Mouse (Mus musculus): ENCODE data around the gene Clps. TPM values are rescaled to one million over a fixed set of nuclear protein-coding genes. Genes with fewer than 3 reads are reported as not detected.
"Not testable (repeated sequence)": the region's sequence is repeated elsewhere in the genome, so short reads cannot be mapped to it uniquely, and the experiment has no call there.

Clps gene
- not detected for total RNA-seq (2021)
- long read RNA-seq, experiment 1: 0 reads
- long read RNA-seq, experiment 2: 0 reads

- no peak for DNase-seq (ENCODE audit: low spot score)
Observed at GRCm38 (mm10) chr17:28560598-28560997, at the start of gene Clps. Gene Clps (minus strand): TSS chr17:28560766.

- no peak for DNase-seq (ENCODE audit: low spot score)
Observed at GRCm38 (mm10) chr17:28609543-28609942, 49.0 kb upstream of the Clps start.

- no peak for DNase-seq (ENCODE audit: low spot score)
Observed at GRCm38 (mm10) chr17:28601557-28602250, 41.1 kb upstream of the Clps start.

DNA sequence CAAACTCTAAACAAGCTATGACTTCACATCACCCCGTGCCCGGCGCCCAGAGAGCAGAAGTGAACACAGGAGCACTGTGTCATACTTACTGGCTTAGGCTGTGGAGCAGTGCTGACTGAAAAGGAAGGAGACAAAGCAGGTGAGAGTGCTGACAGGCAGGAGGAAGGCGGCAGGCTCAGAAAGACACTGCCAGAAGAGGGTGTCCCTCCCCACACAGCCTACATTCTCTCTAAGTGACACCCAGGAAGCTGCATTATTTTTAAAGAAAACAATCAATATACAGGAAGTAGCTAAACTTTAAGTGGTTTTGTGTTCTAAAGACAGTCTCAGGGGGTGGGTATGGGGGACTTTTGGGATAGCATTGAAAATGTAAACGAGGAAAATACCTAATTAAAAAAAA is 40.2 kb upstream of the Clps start:
- no peak for DNase-seq (ENCODE audit: low spot score)

DNA sequence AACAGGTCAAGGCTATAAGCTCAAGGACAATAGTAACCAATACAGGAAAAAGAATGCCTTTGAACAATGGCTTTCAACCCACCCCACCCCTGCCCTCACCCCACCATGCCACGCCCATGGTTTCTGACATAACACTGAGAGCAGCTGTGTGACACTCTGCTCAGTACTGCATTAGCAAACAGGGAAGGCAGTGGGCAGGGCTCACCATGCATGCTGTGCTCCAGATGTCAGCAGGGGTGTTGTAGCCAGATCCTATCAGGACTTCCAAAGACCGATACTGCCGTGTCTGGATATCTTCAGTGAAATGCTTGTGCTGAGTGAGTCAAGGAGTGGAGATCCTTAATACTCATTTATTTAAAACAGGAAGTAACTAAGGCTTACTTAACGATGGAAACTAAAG is 33.4 kb upstream of the Clps start:
- no peak for DNase-seq (ENCODE audit: low spot score)

- peak; percentile 65 for DNase-seq (ENCODE audit: low spot score)
Observed at GRCm38 (mm10) chr17:28592998-28593397, 32.4 kb upstream of the Clps start.

- DNase-seq (ENCODE audit: low spot score): no peak
Observed at GRCm38 (mm10) chr17:28591476-28591875, 30.9 kb upstream of the Clps start.

DNA sequence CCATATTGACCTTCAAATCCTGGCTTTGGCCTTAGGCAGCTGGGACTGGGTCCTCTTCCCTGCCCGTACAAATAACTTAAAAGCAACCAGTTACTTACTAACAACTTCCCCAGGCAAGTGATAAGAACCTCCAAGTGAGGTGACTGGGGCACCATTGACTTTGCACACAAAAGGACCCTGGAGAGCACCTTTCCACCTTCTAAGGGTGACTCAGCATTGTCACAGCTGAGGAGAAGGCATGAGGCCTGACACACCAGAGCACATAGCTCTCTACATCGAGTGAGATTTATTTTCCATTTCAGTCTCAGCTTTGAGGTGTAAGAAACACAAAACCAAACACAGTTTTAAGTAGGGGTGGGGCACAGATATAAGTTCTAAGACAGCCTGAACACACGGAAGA is 30.0 kb upstream of the Clps start:
- no peak for DNase-seq (ENCODE audit: low spot score)

DNA sequence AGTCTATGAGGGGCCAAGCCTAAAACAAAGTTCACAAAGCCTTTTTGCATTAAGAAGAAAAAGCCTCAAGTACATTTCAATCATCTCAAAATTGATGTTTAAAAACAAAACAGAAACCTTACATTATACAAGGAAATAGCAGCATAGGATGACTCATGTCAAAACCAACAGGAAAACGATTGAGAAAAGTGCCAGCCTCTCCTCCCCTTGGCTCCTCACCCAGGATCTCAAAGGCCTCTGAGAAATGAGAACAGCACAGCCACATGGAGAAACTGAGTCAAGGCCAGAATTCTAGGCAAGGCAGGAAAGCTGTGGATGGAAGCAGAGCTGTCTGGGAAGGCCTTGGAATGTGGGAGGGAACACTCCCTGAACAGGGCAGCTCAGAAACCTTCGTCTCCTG is 28.0 kb upstream of the Clps start:
- DNase-seq (ENCODE audit: low spot score): no peak

GRCm38 (mm10) chr17:28586509-28586908 is 25.9 kb upstream of the Clps start:
- no peak for DNase-seq (ENCODE audit: low spot score)

- no peak for DNase-seq (ENCODE audit: low spot score)
Observed at GRCm38 (mm10) chr17:28581056-28581455, 20.5 kb upstream of the Clps start.

DNA sequence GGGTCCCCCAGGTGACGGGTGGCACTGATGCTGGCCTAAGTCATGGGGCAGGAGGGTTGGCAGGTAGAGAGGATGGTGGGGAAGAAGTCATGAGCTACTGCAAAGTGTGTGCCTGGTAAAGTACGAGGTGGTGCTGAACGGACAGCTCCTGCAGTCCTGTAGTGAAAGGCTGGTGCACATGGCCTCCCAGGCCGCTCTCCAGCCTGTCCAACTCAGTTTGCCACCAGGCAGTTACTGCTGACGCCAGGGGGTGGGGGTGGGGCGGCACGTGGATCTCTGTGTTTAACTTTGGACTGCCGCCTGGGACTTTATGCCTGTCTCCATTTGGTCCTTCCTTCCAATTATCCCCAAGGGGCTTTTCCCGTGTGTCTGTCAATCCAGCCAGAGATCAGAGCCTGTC is 19.8 kb upstream of the Clps start:
- peak; percentile 22 for DNase-seq (ENCODE audit: low spot score)

DNA sequence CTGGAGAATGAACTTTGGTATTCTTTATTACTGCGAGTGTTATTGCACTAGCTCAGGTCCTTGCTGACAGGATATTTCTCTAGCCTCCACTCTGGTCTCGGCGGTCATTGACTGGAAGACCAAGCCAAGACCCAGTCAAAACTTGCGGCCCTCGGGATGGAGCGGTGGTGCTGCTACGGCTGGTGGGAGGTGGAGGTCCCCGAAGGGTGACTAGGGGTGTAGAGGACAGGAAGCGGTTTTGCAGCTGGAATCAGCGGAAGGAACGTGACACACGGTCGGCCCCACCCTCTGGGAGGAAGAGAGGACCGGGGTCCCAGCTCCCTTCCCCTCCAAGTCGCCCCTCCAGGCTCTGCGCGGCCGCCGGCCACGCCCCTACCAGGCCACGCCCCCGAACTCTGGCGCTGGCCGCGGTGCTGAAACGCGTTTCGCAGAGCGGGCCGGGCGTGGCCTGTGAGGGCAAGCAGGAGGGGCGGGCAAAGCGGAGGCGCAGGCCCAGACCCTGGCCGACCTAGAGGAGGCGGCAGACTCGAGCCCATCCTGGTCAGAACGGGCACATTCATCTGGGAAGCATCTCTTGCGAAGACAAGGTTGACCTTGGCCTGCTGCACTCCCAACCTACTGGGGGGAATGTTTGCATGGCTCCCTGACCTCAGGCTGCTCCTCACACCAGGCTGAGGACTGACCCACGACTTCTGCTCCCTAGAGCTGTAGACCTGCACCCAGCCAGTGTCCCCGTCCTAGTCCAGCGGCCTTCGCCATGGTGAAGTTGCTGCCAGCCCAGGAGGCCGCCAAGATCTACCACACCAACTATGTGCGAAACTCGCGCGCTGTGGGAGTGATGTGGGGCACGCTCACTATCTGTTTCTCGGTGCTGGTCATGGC is 14.9 kb upstream of the Clps start, which contains the start of gene Lhfpl5:
Gene Lhfpl5 (plus strand): TSS at position 398 of the 882 bp plus-strand sequence.
- peak; percentile 7 for DNase-seq (ENCODE audit: low spot score)

DNA sequence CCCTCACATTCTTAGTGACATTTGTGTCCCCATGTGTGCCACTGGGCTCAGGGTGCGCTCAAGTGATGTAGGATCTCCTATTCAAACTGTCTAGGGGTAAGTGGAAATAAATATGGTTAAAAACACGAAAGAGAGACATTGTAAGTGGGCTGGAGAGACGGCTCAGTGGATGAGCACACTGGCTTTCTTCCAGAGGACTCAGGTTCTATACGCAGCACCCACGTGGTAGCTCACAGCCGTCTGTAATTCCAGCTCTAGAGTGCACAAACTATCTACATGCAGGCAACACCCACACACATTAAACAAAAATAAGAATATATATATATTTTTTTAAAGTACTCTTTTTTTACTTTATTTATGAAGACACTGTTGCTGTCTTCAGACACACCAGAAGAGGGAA is 12.4 kb upstream of the Clps start:
- no peak for DNase-seq (ENCODE audit: low spot score)

- DNase-seq (ENCODE audit: low spot score): no peak
Observed at GRCm38 (mm10) chr17:28572521-28572920, 12.0 kb upstream of the Clps start.

DNA sequence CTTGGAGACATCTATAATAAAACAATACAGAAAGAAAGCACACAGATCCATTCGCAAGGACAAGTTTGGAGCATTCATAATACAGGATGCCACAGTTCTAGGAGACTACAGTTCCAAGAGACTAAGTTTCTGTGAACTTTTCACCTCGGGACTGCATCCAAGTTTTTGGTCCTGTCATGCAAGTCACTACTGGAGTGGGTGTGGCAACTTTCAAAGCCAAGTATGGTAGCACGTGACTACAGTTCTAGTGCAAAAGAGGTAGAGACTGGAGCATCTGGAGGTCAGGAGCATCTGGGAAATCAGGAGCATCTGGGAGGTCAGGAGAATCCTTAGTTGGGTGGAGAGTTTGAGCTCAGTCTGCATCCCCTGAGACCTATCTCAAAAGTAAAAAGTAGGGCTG is 11.3 kb upstream of the Clps start:
- DNase-seq (ENCODE audit: low spot score): no peak

DNA sequence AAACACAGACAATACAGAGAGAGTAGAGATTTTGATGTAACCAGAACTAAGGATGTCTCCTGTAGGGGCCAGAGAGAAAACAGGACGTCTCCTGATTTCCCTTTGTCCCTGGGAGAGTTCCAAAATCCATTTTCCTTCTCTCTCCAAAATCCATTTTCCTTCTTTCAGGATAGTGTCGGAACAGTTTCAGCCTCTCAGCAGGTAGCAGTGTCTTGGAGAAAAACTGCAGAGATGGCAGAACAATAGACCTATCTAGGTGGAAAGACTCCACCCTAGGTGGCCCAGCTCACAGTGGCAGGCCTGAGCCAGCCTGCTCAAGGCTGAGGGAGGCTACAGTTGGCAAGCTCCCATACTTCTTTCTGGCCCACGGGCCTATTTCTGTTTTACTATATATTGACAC is 7.0 kb upstream of the Clps start:
- no peak for DNase-seq (ENCODE audit: low spot score)

DNA sequence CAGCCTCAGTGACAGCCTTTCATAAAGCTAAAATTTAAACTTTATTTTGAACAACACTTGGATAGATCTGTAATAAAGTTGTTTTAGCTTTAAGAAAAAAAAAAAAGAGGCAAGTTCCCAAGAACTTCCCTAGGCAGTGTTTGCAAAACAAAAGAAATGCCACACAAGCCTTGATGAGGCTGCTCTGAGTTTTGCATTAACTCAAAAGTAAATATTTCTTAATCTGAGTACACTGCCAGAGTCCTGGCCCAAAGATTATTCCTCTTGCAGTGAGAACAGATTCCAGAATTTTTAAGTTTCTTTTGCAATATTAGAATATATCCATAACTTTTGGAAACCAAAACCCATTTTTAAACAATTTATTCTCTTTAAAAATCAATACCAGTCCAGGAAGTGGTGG is 4.6 kb upstream of the Clps start:
- DNase-seq (ENCODE audit: low spot score): no peak

GRCm38 (mm10) chr17:28561613-28562012 is 1.0 kb upstream of the Clps start:
- no peak for DNase-seq (ENCODE audit: low spot score)

GRCm38 (mm10) chr17:28557772-28558171 is 2.8 kb downstream of the Clps start:
- no peak for DNase-seq (ENCODE audit: low spot score)

- no peak for DNase-seq (ENCODE audit: low spot score)
Observed at GRCm38 (mm10) chr17:28556635-28557396, 3.8 kb downstream of the Clps start.

- not testable (repeated sequence) for DNase-seq (ENCODE audit: low spot score)
Observed at GRCm38 (mm10) chr17:28554021-28554420, 6.5 kb downstream of the Clps start.

Measured in gastrocnemius, adult 18-20 months (tissue).